Mouse (Mus musculus) hindbrain, embryonic 11.5 days (tissue): ENCODE results near the gene Iqck. TPM values are rescaled to one million over a fixed set of nuclear protein-coding genes. Genes with fewer than 3 reads are reported as not detected.

Experiments
- ATAC-seq: fragments of 200-750 bp; cut with Nextera tagmentation; 2 replicates; pipeline ENCODE4 v1.8.0; 2017; ENCODE audit warnings: mild to moderate bottlenecking, moderate TSS enrichment, moderate library complexity; ENCODE audit not compliant: low FRiP score
- DNase-seq: peaks from one replicate; pipeline ENCODE4 v3.0.0-alpha.2; 2015; ENCODE audit warnings: low spot score
- H3K27ac ChIP-seq: fragments of 300-500 bp; sonication (generic); 2 replicates; pipeline ENCODE4 v1.5.1; 2014; ENCODE audit warnings: mild to moderate bottlenecking, low read depth, low read length
- H3K27me3 ChIP-seq: fragments of 300-500 bp; sonication (generic); 2 replicates; pipeline ENCODE4 v1.6.1; 2014; ENCODE audit warnings: mild to moderate bottlenecking, low read length, moderate library complexity, mixed read lengths; ENCODE audit not compliant: control insufficient read depth, insufficient read depth
- H3K36me3 ChIP-seq: fragments of 300-500 bp; sonication (generic); 2 replicates; pipeline ENCODE4 v1.6.1; 2014; ENCODE audit warnings: mild to moderate bottlenecking, low read length, moderate library complexity, mixed read lengths; ENCODE audit not compliant: control insufficient read depth, insufficient read depth
- H3K4me1 ChIP-seq: fragments of 300-500 bp; sonication (generic); replicated peaks from 2 replicates; pipeline ENCODE4 v1.6.1; 2014; ENCODE audit warnings: low read length, mixed read lengths; ENCODE audit not compliant: control insufficient read depth, insufficient read depth
- H3K4me2 ChIP-seq: fragments of 300-500 bp; sonication (generic); replicated peaks from 2 replicates; pipeline ENCODE4 v1.6.1; 2014; ENCODE audit warnings: mild to moderate bottlenecking, low read depth, low read length
- H3K4me3 ChIP-seq: fragments of 300-500 bp; sonication (generic); 2 replicates; pipeline ENCODE4 v1.5.1; 2014; ENCODE audit warnings: low read depth, low read length
- H3K9ac ChIP-seq: fragments of 300-500 bp; sonication (generic); 2 replicates; pipeline ENCODE4 v1.6.1; 2014; ENCODE audit warnings: low read depth, low read length
- H3K9me3 ChIP-seq: fragments of 300-500 bp; sonication (generic); 2 replicates; pipeline ENCODE4 v1.6.1; 2016; ENCODE audit warnings: low read length; ENCODE audit not compliant: control insufficient read depth
- WGBS: fragments of 180-500 bp; shearing (Covaris S2); extraction: QIAGEN DNeasy Blood & Tissue Kit; methylation state at CpG from one replicate; pipeline ENCODE4 v1.1.7; 2014; 5-methylcytosine and 5-hydroxymethylcytosine counted together
- polyA plus RNA-seq: library from polyadenylated mRNA; unstranded; fragments of >200 nt; fragmentation: Nextera tagmentation; extraction: Ambion mirVana; gene quantifications from 2 replicates; pipeline ENCODE4 v1.2.1, GENCODE M21; 2014

The Iqck gene
- polyA plus RNA-seq, 1 experiment from 2014 or later: 4.0 TPM

DNA sequence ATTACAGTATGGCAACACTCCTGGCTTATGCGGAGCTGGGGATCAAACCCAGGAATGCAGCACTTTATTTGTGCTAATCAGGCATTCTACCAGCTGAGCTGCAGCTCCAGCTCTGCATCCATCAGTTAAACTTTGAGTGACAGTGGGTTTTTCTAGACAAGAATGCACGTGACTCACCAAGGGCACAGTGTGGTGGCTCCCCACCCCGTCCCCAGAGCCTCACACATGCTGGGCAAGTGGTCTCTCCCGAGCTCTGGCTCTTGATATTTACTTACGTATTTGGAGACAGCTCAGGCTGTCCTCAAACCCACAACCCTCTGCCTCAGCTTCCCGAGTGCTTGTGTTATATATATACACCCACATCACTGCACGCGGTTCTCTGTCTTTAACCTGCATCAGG lies 73.4 kb downstream of the Iqck start:
- no peaks in the 10 kb centered on the region for H3K36me3 ChIP-seq
- H3K4me3 ChIP-seq: no peak overlapping the region
- H3K27me3 ChIP-seq: no peaks in the 10 kb centered on the region
- no peak for ATAC-seq
- DNase-seq: no peak
- no peak overlapping the region for H3K4me2 ChIP-seq
- no peak overlapping the region for H3K27ac ChIP-seq
- H3K9me3 ChIP-seq: no peaks in the 10 kb centered on the region
- no peaks in the 10 kb centered on the region for H3K4me1 ChIP-seq
- no peak overlapping the region for H3K9ac ChIP-seq
- WGBS: 60% methylated on average over 8 of the region's 8 CpGs

DNA sequence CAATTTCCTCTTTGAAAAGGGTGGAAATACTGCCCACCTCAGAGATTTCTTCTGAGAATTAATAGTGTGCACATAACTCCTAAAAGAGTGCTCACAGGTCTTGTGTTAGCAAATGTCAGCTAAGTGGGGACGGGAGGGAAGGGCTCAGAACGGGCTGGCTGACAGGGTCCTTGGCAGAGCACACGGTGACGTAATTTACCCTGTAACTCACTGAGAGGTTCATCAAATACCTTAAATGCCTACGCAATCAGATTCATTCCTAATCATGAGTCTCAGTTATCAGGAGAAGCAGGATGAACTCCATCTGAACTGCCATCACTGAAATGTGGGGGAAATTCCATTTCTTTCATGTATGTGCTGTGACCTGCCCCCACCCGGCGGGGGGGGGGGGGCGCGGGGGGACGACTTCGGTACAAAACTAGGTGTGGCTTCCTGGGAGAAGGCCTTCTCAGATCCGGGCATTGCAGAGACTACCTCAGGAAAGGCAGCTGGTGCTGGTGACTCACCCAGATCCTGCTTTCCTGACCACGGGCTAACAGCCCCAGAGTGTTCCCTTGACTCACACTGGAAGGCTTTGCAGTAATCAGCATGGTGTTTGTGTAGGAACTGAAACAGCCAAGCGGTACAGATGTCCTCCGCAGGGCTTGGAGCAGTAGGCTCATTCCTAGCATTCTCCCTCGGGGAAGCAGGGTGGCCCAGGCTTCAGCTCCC lies 74.2 kb downstream of the Iqck start:
- 41% methylated on average over 16 of the region's 16 CpGs for WGBS
- Histone ChIP-seq H3K27me3 (no peaks in the 10 kb centered on the region), H3K9ac (no peak overlapping the region), H3K4me3 (no peak overlapping the region), H3K36me3 (no peaks in the 10 kb centered on the region), H3K9me3 (no peaks in the 10 kb centered on the region), H3K27ac (no peak overlapping the region), H3K4me2 (no peak overlapping the region), H3K4me1 (no peaks in the 10 kb centered on the region)
- DNase-seq (no peak), ATAC-seq (no peak)

DNA sequence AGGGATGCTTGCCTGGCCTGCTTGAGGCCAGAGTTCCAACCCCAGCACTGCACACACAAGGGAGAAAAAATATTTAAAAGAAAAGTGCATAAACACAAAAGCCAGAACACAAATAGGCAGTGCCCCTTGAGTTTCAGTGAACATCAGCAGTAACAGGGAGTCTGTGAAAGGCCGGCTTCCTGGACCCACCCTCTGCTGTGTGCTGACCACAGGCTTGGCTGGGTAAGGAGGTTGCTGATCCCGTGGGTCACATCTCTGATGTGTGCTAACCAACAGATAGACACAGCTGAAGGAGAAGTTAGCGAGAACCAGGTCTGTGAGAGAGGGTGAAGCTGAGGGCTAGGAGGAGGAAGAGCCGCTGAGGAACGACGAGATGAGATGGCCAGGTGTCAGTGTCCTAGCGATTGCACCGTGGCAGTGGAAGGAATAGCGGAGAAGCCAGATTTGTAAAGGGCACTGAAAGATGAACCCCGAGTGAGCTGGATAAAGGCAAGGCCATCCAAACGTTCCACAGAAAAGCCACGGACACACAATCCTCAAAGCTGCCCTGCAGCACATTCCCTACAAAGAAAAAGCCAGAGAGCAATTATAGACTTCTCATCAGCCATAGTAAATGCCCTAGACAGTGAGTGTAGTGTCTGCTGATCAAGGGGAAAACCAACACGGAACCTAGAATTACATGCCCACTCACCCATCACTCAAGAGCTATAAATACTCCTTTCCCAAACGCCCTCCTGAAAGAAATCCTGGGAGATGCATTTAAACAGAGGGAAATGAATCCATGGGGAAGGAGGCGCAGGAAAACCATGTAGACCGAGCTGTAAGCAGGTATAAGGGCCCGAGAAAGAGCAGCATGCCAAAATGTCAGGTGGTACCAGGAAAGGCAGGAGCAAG lies 76.2 kb downstream of the Iqck start:
- Histone ChIP-seq H3K27me3 (no peaks in the 10 kb centered on the region), H3K9ac (no peak overlapping the region), H3K4me3 (no peak overlapping the region), H3K9me3 (no peaks in the 10 kb centered on the region), H3K4me2 (no peak overlapping the region), H3K27ac (no peak overlapping the region), H3K36me3 (no peaks in the 10 kb centered on the region), H3K4me1 (no peaks in the 10 kb centered on the region)
- DNase-seq (no peak), ATAC-seq (no peak)
- WGBS: 90% methylated on average over 17 of the region's 17 CpGs

DNA sequence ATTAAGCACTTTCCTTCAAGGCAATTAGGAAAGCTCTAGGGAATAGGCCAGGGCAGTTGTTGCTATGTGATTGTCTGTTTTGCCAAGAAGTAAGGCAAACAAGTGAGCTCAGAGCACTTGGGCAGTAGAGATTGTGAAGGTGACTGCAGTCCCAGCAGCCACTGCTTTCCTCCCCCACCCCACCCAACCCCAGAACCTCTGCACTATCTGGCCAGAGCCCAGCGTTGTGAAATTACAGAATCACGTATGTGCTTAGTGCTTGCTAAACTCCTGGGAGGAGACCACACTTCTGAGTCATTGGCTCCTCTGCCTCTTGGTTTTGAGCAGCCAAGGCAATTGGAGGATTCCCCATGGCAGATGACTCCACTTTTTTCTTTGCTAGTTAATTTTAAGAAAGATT lies 79.8 kb downstream of the Iqck start:
- ATAC-seq (no peak), DNase-seq (no peak)
- H3K4me3 ChIP-seq: no peak overlapping the region
- H3K27ac ChIP-seq: no peak overlapping the region
- H3K36me3 ChIP-seq: no peaks in the 10 kb centered on the region
- WGBS: 94% methylated on average over 2 of the region's 2 CpGs
- no peaks in the 10 kb centered on the region for H3K4me1 ChIP-seq
- no peaks in the 10 kb centered on the region for H3K27me3 ChIP-seq
- no peak overlapping the region for H3K9ac ChIP-seq
- no peak overlapping the region for H3K4me2 ChIP-seq
- no peaks in the 10 kb centered on the region for H3K9me3 ChIP-seq

DNA sequence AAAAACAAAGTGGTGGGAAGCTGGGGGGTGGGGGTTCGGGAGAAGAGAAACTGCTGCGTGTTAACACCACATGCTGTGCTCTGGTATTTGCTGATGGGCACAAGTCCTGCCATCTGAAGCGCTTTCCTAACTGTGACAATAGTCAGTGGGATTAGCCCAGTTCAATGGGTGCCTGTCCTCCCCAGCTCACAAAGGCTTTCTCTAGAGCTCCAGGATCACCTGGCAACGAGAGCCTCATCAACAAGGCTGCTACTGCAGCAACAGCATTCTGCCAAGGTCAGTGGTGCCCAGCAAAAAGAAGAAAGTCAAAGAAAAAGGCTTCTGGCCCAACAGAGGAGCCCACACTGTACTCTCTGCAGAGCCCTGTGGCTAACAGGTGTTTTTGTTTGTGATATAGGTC lies 81.3 kb downstream of the Iqck start:
- 18% methylated on average over 4 of the region's 4 CpGs for WGBS
- Histone ChIP-seq H3K36me3 (no peaks in the 10 kb centered on the region), H3K9me3 (no peaks in the 10 kb centered on the region), H3K9ac (no peak overlapping the region), H3K4me1 (no peaks in the 10 kb centered on the region), H3K4me3 (no peak overlapping the region), H3K27me3 (no peaks in the 10 kb centered on the region), H3K4me2 (no peak overlapping the region), H3K27ac (no peak overlapping the region)
- ATAC-seq: no peak
- no peak for DNase-seq

DNA sequence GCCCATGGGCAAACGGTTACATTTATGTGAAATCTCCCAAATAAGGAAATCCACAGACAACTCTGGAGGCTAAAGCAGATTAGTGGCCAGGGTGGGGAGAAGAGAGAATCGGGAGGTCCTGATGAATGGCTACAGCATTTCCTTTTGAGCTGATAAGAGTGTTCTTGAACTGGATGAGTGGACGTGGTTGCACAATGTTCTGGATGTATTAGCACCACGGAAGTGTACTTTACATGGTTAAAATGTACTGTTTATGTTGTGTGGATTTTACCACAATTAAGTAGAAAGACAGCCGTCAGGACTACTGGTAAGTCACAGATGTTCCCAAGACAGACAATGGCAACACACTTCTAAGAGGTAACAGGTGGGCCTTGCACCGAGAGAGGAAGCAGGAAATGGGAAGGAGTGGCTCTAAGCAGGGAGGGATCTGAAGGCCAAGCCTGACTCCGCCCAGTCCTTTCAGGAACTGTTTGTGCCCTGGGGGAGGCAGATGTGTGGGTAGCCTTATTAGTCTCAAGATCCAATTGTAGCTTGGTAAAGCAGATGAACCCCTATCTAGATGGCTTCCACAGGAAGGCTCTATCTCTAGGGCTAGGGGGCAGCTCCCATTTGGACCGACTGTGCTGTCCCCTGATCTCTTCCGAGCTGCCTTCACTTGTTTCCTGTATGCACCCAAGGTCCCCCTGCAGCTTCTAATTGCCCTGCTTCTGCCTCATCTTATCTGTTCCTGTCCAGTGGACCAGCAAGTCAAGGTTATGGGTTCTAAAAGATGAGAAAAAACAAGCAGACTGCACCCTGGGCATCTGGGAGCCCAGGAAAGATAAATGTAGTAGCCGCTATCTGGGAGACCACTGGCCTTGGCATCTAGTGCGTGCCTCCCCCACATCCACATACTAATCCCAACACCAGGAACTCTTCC lies 82.2 kb downstream of the Iqck start:
- Histone ChIP-seq H3K4me3 (no peak overlapping the region), H3K9me3 (no peaks in the 10 kb centered on the region), H3K9ac (no peak overlapping the region), H3K4me1 (no peaks in the 10 kb centered on the region), H3K27me3 (no peaks in the 10 kb centered on the region), H3K27ac (no peak overlapping the region), H3K36me3 (no peaks in the 10 kb centered on the region), H3K4me2 (no peak overlapping the region)
- no peak for DNase-seq
- 78% methylated on average over 11 of the region's 11 CpGs for WGBS
- no peak for ATAC-seq

DNA sequence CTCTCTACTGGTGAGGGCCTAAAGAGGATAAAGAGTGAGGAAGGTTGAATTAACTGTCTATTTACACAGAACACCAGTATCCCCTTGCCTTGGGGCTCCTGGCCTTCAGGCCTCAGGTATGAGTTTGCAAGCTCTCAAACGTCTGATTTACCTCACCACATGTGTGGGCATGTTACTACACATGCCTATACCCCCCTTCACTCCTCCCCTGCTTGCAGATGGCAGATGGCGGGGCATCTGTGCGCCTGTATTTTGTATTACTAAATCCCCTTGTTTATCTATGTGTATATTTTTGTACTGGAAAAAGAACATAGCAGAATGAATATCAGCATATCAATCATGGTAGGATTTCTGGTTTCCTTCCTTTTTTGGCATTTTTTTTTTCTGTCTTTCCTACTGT lies 86.7 kb downstream of the Iqck start:
- Histone ChIP-seq H3K4me3 (no peak overlapping the region), H3K9me3 (no peaks in the 10 kb centered on the region), H3K27me3 (no peaks in the 10 kb centered on the region), H3K4me2 (no peak overlapping the region), H3K27ac (no peak overlapping the region), H3K36me3 (no peaks in the 10 kb centered on the region), H3K4me1 (no peaks in the 10 kb centered on the region), H3K9ac (no peak overlapping the region)
- ATAC-seq: no peak
- WGBS: 91% methylated on average over 3 of the region's 3 CpGs
- no peak for DNase-seq

DNA sequence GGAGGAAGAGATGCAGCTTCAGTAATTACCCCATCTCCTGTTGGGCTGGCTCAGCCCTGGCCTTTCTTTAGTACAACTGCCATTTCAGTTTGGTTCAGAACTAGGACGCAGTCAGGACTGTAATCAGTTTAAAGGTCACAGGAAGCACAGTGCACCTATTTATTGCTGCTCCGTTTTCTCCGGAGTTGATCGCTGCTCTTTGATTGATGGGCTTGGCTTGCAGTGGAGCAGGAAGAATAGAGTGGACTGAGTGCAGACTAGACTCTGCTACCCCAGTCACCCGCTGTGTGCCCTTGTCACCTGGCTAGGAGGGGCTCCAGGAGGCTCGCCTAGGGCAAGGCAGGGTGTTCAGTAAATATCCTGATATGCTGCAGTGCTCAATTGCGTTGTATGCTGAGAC lies 87.6 kb downstream of the Iqck start:
- H3K4me1 ChIP-seq: no peaks in the 10 kb centered on the region
- WGBS: 41% methylated on average over 7 of the region's 7 CpGs
- DNase-seq: no peak
- H3K27me3 ChIP-seq: no peaks in the 10 kb centered on the region
- 0 out of 2 replicates have a peak, but pooled peaks have one; percentile 14 for ATAC-seq
- no peaks in the 10 kb centered on the region for H3K36me3 ChIP-seq
- 0 out of 2 replicates have a peak overlapping the region, but pooled peaks have one; percentile 17 for H3K27ac ChIP-seq
- no peak overlapping the region for H3K4me2 ChIP-seq
- no peak overlapping the region for H3K9ac ChIP-seq
- H3K9me3 ChIP-seq: no peaks in the 10 kb centered on the region
- H3K4me3 ChIP-seq: no peak overlapping the region
